Mouse (Mus musculus) MEL (cell line): Measurements from ENCODE around the gene Gm49776. TPM values are rescaled to one million over a fixed set of nuclear protein-coding genes. Genes with fewer than 3 reads are reported as not detected.

ENCODE experiments used
- DNase-seq: peaks from one replicate; pipeline ENCODE4 v3.0.0; 2011; ENCODE audit warnings: low read depth, low spot score
- H3K27ac ChIP-seq: 2 replicates; pipeline ENCODE4 v1.5.1; 2012; ENCODE audit warnings: low read depth, mild to moderate bottlenecking, control low read depth, low read length, moderate library complexity; ENCODE audit not compliant: control insufficient read depth
- H3K27me3 ChIP-seq, 2 experiments: fragments of 150-350 bp in 1 of 2; sonication (generic) in 1 of 2; 2 replicates each; pipeline ENCODE4 v1.6.1; 2012; ENCODE audit warnings: low read length in 2 of 2, mild to moderate bottlenecking in 2 of 2, improper control_type of control experiment in 1 of 2, moderate library complexity in 1 of 2; ENCODE audit not compliant: insufficient read depth in 2 of 2, control insufficient read depth in 1 of 2
- H3K36me3 ChIP-seq, 2 experiments: 2 replicates each; pipeline ENCODE4 v1.6.1; 2012 to 2014; ENCODE audit warnings: low read length in 2 of 2, improper control_type of control experiment in 1 of 2, inconsistent platforms in 1 of 2, mild to moderate bottlenecking in 1 of 2; ENCODE audit not compliant: insufficient read depth in 2 of 2, control insufficient read depth in 1 of 2
- H3K4me1 ChIP-seq, 2 experiments: fragments of 150-350 bp in 1 of 2; sonication (generic) in 1 of 2; 2 replicates each; pipeline ENCODE4 v1.6.1; 2012; ENCODE audit warnings: low read length in 2 of 2, improper control_type of control experiment in 1 of 2, mild to moderate bottlenecking in 1 of 2; ENCODE audit not compliant: insufficient read depth in 2 of 2, control insufficient read depth in 1 of 2
- H3K4me3 ChIP-seq, 2 experiments: fragments of 150-350 bp in 1 of 2; sonication (generic) in 1 of 2; 2 replicates each; pipeline ENCODE4 v1.5.1; 2012; ENCODE audit warnings: low read depth in 2 of 2, low read length in 2 of 2, mild to moderate bottlenecking in 2 of 2, moderate library complexity in 2 of 2, control low read depth in 1 of 2, improper control_type of control experiment in 1 of 2; ENCODE audit not compliant: control insufficient read depth in 1 of 2, insufficient read depth in 1 of 2
- H3K79me2 ChIP-seq: 2 replicates; pipeline ENCODE4 v1.6.1; 2012; ENCODE audit warnings: mild to moderate bottlenecking, low read length, moderate library complexity; ENCODE audit not compliant: control insufficient read depth, poor library complexity, insufficient read depth
- H3K9ac ChIP-seq: 2 replicates; pipeline ENCODE4 v1.6.1; 2012; ENCODE audit warnings: low read depth, mild to moderate bottlenecking, control low read depth, low read length, moderate library complexity; ENCODE audit not compliant: control insufficient read depth, poor library complexity, severe bottlenecking
- H3K9me3 ChIP-seq: fragments of 150-350 bp; sonication (generic); replicated peaks from 2 replicates; pipeline ENCODE4 v1.6.1; 2012; ENCODE audit warnings: mild to moderate bottlenecking, low read length, improper control_type of control experiment, moderate library complexity; ENCODE audit not compliant: insufficient read depth
- CHD1 ChIP-seq: IDR thresholded peaks from 2 replicates; pipeline ENCODE4 v1.6.1; 2012; ENCODE audit warnings: low read depth, mild to moderate bottlenecking, inconsistent platforms, low read length, improper control_type of control experiment
- CHD2 ChIP-seq: IDR thresholded peaks from 2 replicates; pipeline ENCODE4 v1.6.1; 2011; ENCODE audit warnings: low read length, improper control_type of control experiment
- CTCF ChIP-seq, 3 experiments: IDR thresholded peaks in 2 of 3; conservative IDR thresholded peaks in 1 of 3; 2 replicates each; pipeline ENCODE4 v1.5.1; 2011 to 2012; ENCODE audit warnings: low read length in 3 of 3, low read depth in 2 of 3, mild to moderate bottlenecking in 2 of 3, improper control_type of control experiment in 1 of 3, inconsistent platforms in 1 of 3, mixed read lengths in 1 of 3, moderate library complexity in 1 of 3; ENCODE audit not compliant: control insufficient read depth in 1 of 3, insufficient read depth in 1 of 3, poor library complexity in 1 of 3, severe bottlenecking in 1 of 3
- E2F4 ChIP-seq: IDR thresholded peaks from 2 replicates; pipeline ENCODE4 v1.6.1; 2011; ENCODE audit warnings: low read depth, low read length, improper control_type of control experiment, borderline replicate concordance
- ELF1 ChIP-seq: IDR thresholded peaks from 2 replicates; pipeline ENCODE4 v1.6.1; 2014; ENCODE audit warnings: low read depth, mild to moderate bottlenecking, inconsistent platforms, low read length, improper control_type of control experiment, moderate library complexity
- EP300 ChIP-seq, 2 experiments: IDR thresholded peaks; 2 replicates each; pipeline ENCODE4 v1.6.1; 2011; ENCODE audit warnings: improper control_type of control experiment in 2 of 2, low read length in 2 of 2, low read depth in 1 of 2, mild to moderate bottlenecking in 1 of 2
- GABPA ChIP-seq: IDR thresholded peaks from 2 replicates; pipeline ENCODE4 v1.6.1; 2012; ENCODE audit warnings: low read depth, mild to moderate bottlenecking, inconsistent platforms, low read length, improper control_type of control experiment, moderate library complexity
- HCFC1 ChIP-seq: IDR thresholded peaks from 2 replicates; pipeline ENCODE4 v1.6.1; 2012; ENCODE audit warnings: low read depth, mild to moderate bottlenecking, inconsistent platforms, low read length, improper control_type of control experiment, moderate library complexity
- MAFK ChIP-seq: IDR thresholded peaks from 2 replicates; pipeline ENCODE4 v1.6.1; 2011; ENCODE audit warnings: low read depth, mild to moderate bottlenecking, low read length, improper control_type of control experiment, borderline replicate concordance
- MAX ChIP-seq: IDR thresholded peaks from 2 replicates; pipeline ENCODE4 v1.6.1; 2011; ENCODE audit warnings: low read length, improper control_type of control experiment
- MAZ ChIP-seq: IDR thresholded peaks from 2 replicates; pipeline ENCODE4 v1.6.1; 2012; ENCODE audit warnings: low read depth, mild to moderate bottlenecking, inconsistent platforms, low read length, improper control_type of control experiment
- NELFE ChIP-seq: IDR thresholded peaks from 2 replicates; pipeline ENCODE4 v1.6.1; 2011; ENCODE audit warnings: low read depth, low read length, improper control_type of control experiment
- NRF1 ChIP-seq: IDR thresholded peaks from 2 replicates; pipeline ENCODE4 v1.6.1; 2014; ENCODE audit warnings: low read depth, mild to moderate bottlenecking, inconsistent platforms, low read length, improper control_type of control experiment, moderate library complexity; ENCODE audit not compliant: poor library complexity, insufficient read depth, severe bottlenecking
- POLR2AphosphoS2 ChIP-seq: IDR thresholded peaks from 2 replicates; pipeline ENCODE4 v1.6.1; 2011; ENCODE audit warnings: low read length, improper control_type of control experiment
- TAL1 ChIP-seq: IDR thresholded peaks from 2 replicates; pipeline ENCODE4 v1.6.1; 2012; ENCODE audit warnings: mild to moderate bottlenecking, inconsistent platforms, low read length, moderate library complexity, mixed read lengths
- TCF12 ChIP-seq: IDR thresholded peaks from 2 replicates; pipeline ENCODE4 v1.6.1; 2014; ENCODE audit warnings: low read depth, mild to moderate bottlenecking, inconsistent platforms, low read length, improper control_type of control experiment, moderate library complexity
- USF1 ChIP-seq: IDR thresholded peaks from 2 replicates; pipeline ENCODE4 v1.6.1; 2014; ENCODE audit warnings: low read depth, mild to moderate bottlenecking, inconsistent platforms, low read length, improper control_type of control experiment, moderate library complexity
- polyA plus RNA-seq, 2 experiments: library from polyadenylated mRNA; stranded (reverse) in 1 of 2; unstranded in 1 of 2; fragments of >175 nt in 1 of 2; fragments of >200 nt in 1 of 2; gene quantifications; 2 replicates each; pipeline versions ENCODE4 v1.2.1 to v1.2.4; 2012; ENCODE audit warnings: low replicate concordance in 2 of 2, low read depth in 1 of 2; ENCODE audit not compliant: insufficient read length in 2 of 2, insufficient read depth in 1 of 2, missing spikeins in 1 of 2
- total RNA-seq: library from RNA; depleted of rRNA; stranded (reverse); fragments of 300-350 nt; gene quantifications from 2 replicates; pipeline ENCODE4 v1.2.3, GENCODE M21; 2012

Gm49776 gene
- total and polyA plus RNA-seq, 3 experiments: 0.77 to 32.7 TPM; not detected in 1

GRCm38 (mm10) chr16:18227187-18227586 lies 30.9 kb downstream of the Gm49776 start:
- Histone ChIP-seq H3K79me2 (peaks cover 13% of the 10 kb centered on the region), H3K9ac (no peak overlapping the region), H3K4me3 (no peak overlapping the region)
- TF ChIP-seq CHD2 (no peak), TAL1 (no peak), MAX (no peak), POLR2AphosphoS2 (no peak), GABPA (no peak), CHD1 (no peak), MAZ (no peak), NRF1 (no peak), CTCF (IDR thresholded peaks at IDR 0.05 in 2 of 3, conservative IDR thresholded peaks at IDR 0.05 in 1 of 3; ENCODE audit: control insufficient read depth in 1 of 3, insufficient read depth in 1 of 3, low read depth in 2 of 3, low read length in 3 of 3, poor library complexity in 1 of 3, severe bottlenecking in 1 of 3) (no peak), USF1 (no peak)
- TF ChIP-seq, all 39 proteins: peak for 0
- peaks cover 0 to 6% of the 10 kb centered on the region in 2 experiments; a peak in 1 of 4 replicates for H3K4me1 ChIP-seq
- H3K27me3 ChIP-seq: no peaks in the 10 kb centered on the region
- DNase-seq: no peak
- H3K27ac ChIP-seq: no peak overlapping the region
- H3K36me3 ChIP-seq: no peaks in the 10 kb centered on the region
- H3K9me3 ChIP-seq: no peaks in the 10 kb centered on the region

DNA sequence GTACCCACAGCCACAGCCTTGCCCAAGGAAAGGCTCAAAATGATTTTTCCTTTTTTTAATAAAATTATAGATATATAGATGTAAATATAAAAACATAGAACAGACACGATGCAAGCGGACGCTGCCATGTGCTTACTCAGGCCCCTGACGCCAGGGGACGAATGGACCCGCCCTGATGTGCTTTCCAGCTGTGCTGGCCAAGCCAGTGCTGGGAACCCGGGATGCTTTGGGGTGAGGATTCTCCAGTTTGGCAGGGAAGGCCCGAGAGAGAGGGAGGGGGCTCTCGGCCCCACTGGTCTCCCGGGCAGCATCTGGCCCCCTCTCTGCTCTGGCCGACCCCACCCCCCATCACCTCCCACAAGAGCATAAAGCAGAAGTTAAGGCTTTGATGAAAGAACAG lies 35.9 kb downstream of the Gm49776 start:
- H3K27me3 ChIP-seq: no peaks in the 10 kb centered on the region
- no peak for DNase-seq
- H3K36me3 ChIP-seq: no peaks in the 10 kb centered on the region
- no peaks in the 10 kb centered on the region for H3K9me3 ChIP-seq
- no peaks in the 10 kb centered on the region for H3K4me1 ChIP-seq
- no peak for TF ChIP-seq E2F4
- no peak for TF ChIP-seq USF1
- no peak for TF ChIP-seq HCFC1
- no peak for TF ChIP-seq NELFE
- TF ChIP-seq MAFK: no peak
- no peak for TF ChIP-seq TCF12
- TF ChIP-seq ELF1: no peak
- TF ChIP-seq CHD2: no peak
- no peak for TF ChIP-seq EP300 (IDR thresholded peaks at IDR 0.05; ENCODE audit: low read depth in 1 of 2, low read length in 2 of 2)
- H3K4me3 ChIP-seq: no peak overlapping the region
- no peak overlapping the region for H3K27ac ChIP-seq
- no peak overlapping the region for H3K9ac ChIP-seq
- no peaks in the 10 kb centered on the region for H3K79me2 ChIP-seq
